Mouse (Mus musculus) left cerebral cortex, adult 6 months (tissue): ENCODE measurements around the gene 1110032A03Rik. TPM values are rescaled to one million over a fixed set of nuclear protein-coding genes. Genes with fewer than 3 reads are reported as not detected.

Experiments used
- long read RNA-seq, 2 experiments: library from polyadenylated mRNA; unstranded; transcript quantifications; one replicate each; pipeline ENCODE4 v2.0.0; 2019 to 2020
- polyA plus RNA-seq: library from polyadenylated mRNA; unstranded; fragments of <200 nt; fragmentation: Nextera tagmentation; gene quantifications from 2 replicates; pipeline ENCODE4 v1.2.3, GENCODE M21; 2021

The 1110032A03Rik gene
- 96.7 and 104 TPM in 2 replicates for polyA plus RNA-seq
- long read RNA-seq, experiment 1, transcript 1110032A03Rik-201 (4 exons, 2,082 nt) = major isoform, 47 of 60 reads
- long read RNA-seq, experiment 1, partial matches to known transcripts = 9 of 60 reads
- long read RNA-seq, experiment 1, other reads (novel, unspliced or antisense) = 4 of 60 reads
- long read RNA-seq, experiment 2, transcript 1110032A03Rik-201 (4 exons, 2,082 nt) = major isoform, 77 of 94 reads
- long read RNA-seq, experiment 2, partial matches to known transcripts = 11 of 94 reads
- long read RNA-seq, experiment 2, other reads (novel, unspliced or antisense) = 5 of 94 reads

GRCm38 (mm10) chr9:50774991-50775612 lies at the start of gene 1110032A03Rik, which contains the start of gene Alg9:
Gene 1110032A03Rik, minus strand, starts transcription at chr9:50775520.
Gene Alg9, plus strand, starts transcription at chr9:50775019.

GRCm38 (mm10) chr9:50768107-50769002 lies 7.0 kb downstream of the 1110032A03Rik start, which contains the start of gene Fdxacb1:
Gene Fdxacb1, plus strand, starts transcription at chr9:50768236.

GRCm38 (mm10) chr9:50752054-50752602 lies 23.2 kb downstream of the 1110032A03Rik start, which contains the start of gene Hspb2:
Gene Hspb2, minus strand, starts transcription at chr9:50752354.

GRCm38 (mm10) chr9:50751323-50751722 lies 24.0 kb downstream of the 1110032A03Rik start, which contains the start of gene Cryab:
Gene Cryab, plus strand, starts transcription at chr9:50751325.

GRCm38 (mm10) chr9:50746214-50746677 lies 29.1 kb downstream of the 1110032A03Rik start, which contains the start of gene 2310030G06Rik:
Gene 2310030G06Rik, minus strand, starts transcription at chr9:50746536.

GRCm38 (mm10) chr9:50738914-50739870 lies 36.1 kb downstream of the 1110032A03Rik start, which contains the start of gene Dixdc1:
Gene Dixdc1, minus strand, starts transcription at chr9:50739517.

Other genes with a start within 250 kb of the 1110032A03Rik start
- gene Pts, start 246.8 kb downstream of the 1110032A03Rik start, polyA plus RNA-seq = 97.6 and 116 TPM in 2 replicates
- 64.3 and 75.2 TPM in 2 replicates for gene Il18, start 220.7 kb downstream of the 1110032A03Rik start, polyA plus RNA-seq
- 3.0 and 3.4 TPM in 2 replicates for gene Bco2, start 220.3 kb downstream of the 1110032A03Rik start, polyA plus RNA-seq
- gene Tex12, start 214.2 kb downstream of the 1110032A03Rik start, polyA plus RNA-seq = not detected in 2 replicates
- 115 and 194 TPM in 2 replicates for gene Sdhd, start 171.7 kb downstream of the 1110032A03Rik start, polyA plus RNA-seq
- gene Timm8b, start 171.6 kb downstream of the 1110032A03Rik start, polyA plus RNA-seq = 965 and 1,199 TPM in 2 replicates
- 3.0 and 4.5 TPM in 2 replicates for gene Pih1d2, start 158.2 kb downstream of the 1110032A03Rik start, polyA plus RNA-seq
- 12.1 and 20.2 TPM in 2 replicates for gene Nkapd1, start 158.1 kb downstream of the 1110032A03Rik start, polyA plus RNA-seq
- gene Dlat, start 115.7 kb downstream of the 1110032A03Rik start, polyA plus RNA-seq = 33.6 and 43.7 TPM in 2 replicates
- gene Dixdc1, start 36.0 kb downstream of the 1110032A03Rik start, polyA plus RNA-seq = 31.7 and 38.1 TPM in 2 replicates
- gene 2310030G06Rik, start 29.0 kb downstream of the 1110032A03Rik start, polyA plus RNA-seq = 3.6 and 5.2 TPM in 2 replicates
- 295 and 350 TPM in 2 replicates for gene Cryab, start 24.2 kb downstream of the 1110032A03Rik start, polyA plus RNA-seq
- 3.8 and 3.9 TPM in 2 replicates for gene Hspb2, start 23.2 kb downstream of the 1110032A03Rik start, polyA plus RNA-seq
- gene Fdxacb1, start 7.3 kb downstream of the 1110032A03Rik start, polyA plus RNA-seq = 3.6 and 5.7 TPM in 2 replicates
- 7.0 and 20.0 TPM in 2 replicates for gene Alg9, start 501 bp downstream of the 1110032A03Rik start, polyA plus RNA-seq
- 5.8 and 6.0 TPM in 2 replicates for gene Ppp2r1b, start 69.8 kb upstream of the 1110032A03Rik start, polyA plus RNA-seq
- 10.1 and 11.3 TPM in 2 replicates for gene Sik2, start 233.6 kb upstream of the 1110032A03Rik start, polyA plus RNA-seq